Mouse (Mus musculus) embryonic facial prominence, embryonic 15.5 days (tissue): Measurements from ENCODE around the gene Nup50. TPM values are rescaled to one million over a fixed set of nuclear protein-coding genes. Genes with fewer than 3 reads are reported as not detected.
"Not testable (repeated sequence)": the region's sequence is repeated elsewhere in the genome, so short reads cannot be mapped to it uniquely, and the experiment has no call there.

Experiments
- ATAC-seq: fragments of 200-750 bp; cut with Nextera tagmentation; 2 replicates; pipeline ENCODE4 v1.8.0; 2017; ENCODE audit warnings: low read depth, moderate TSS enrichment; ENCODE audit not compliant: insufficient number of reproducible peaks, low FRiP score, low TSS enrichment
- H3K27ac ChIP-seq: fragments of 300-500 bp; sonication (generic); replicated peaks from 2 replicates; pipeline ENCODE4 v1.5.1; 2015; ENCODE audit warnings: mild to moderate bottlenecking, inconsistent platforms
- H3K27me3 ChIP-seq: fragments of 300-500 bp; sonication (generic); 2 replicates; pipeline ENCODE4 v1.6.1; 2015; ENCODE audit warnings: inconsistent platforms
- H3K36me3 ChIP-seq: fragments of 300-500 bp; sonication (generic); 2 replicates; pipeline ENCODE4 v1.6.1; 2015; ENCODE audit warnings: mild to moderate bottlenecking, inconsistent platforms
- H3K4me1 ChIP-seq: fragments of 300-500 bp; sonication (generic); 2 replicates; pipeline ENCODE4 v1.6.1; 2015; ENCODE audit warnings: inconsistent platforms
- H3K4me2 ChIP-seq: fragments of 300-500 bp; sonication (generic); replicated peaks from 2 replicates; pipeline ENCODE4 v1.6.1; 2015; ENCODE audit warnings: mild to moderate bottlenecking, inconsistent platforms
- H3K4me3 ChIP-seq: fragments of 300-500 bp; sonication (generic); replicated peaks from 2 replicates; pipeline ENCODE4 v1.5.1; 2015; ENCODE audit warnings: mild to moderate bottlenecking, inconsistent platforms
- H3K9ac ChIP-seq: fragments of 300-500 bp; sonication (generic); 2 replicates; pipeline ENCODE4 v1.6.1; 2015; ENCODE audit warnings: inconsistent platforms
- H3K9me3 ChIP-seq: fragments of 300-500 bp; sonication (generic); replicated peaks from 2 replicates; pipeline ENCODE4 v1.6.1; 2016; ENCODE audit warnings: inconsistent platforms
- WGBS: fragments of 180-500 bp; shearing (Covaris S2); methylation state at CpG from one replicate; pipeline ENCODE4 v1.1.7; 2015; 5-methylcytosine and 5-hydroxymethylcytosine counted together
- polyA plus RNA-seq: library from polyadenylated mRNA; unstranded; fragments of >200 nt; fragmentation: Nextera tagmentation; extraction: Ambion mirVana; gene quantifications from 2 replicates; pipeline ENCODE4 v1.2.1, GENCODE M21; 2015

Nup50 gene
- polyA plus RNA-seq, result 30.6 and 32.1 TPM in 2 replicates

DNA sequence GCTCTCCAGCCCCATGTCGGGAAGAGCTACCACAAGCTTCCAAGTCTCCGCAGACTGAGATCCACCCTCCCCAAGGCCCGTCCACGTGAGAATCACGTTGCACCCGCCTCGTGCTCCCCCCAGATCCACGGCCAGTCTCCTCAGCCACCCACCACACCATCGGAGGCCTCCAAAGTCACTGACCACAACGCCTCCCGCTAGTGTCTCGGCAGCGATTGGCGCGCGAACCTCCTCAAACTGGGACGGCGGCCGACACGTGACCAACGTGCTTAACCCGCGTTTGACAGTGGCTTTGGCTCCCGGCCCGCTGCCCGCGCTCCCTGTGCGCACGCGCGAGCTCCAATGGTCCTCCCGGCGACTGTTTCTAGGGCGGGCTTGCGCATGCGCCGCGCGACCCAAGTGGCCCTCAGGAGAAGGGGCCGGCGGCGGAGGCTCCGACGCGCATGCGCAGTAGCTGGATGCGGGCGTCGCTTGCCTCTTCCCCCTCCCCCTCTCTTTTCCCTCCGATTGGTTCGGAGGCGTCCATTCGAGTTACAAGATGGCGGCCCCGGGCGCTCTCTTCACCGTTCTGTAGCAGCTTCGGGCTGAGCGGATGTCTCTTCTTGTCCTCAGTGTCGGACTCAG is at the start of gene Nup50:
Gene Nup50, plus strand, starts transcription at position 528 of the 624 bp plus-strand sequence.
- Histone ChIP-seq H3K4me2 (peak within 1 kb of the TSS; percentile 59), H3K4me3 (peak within 1 kb of the TSS; percentile 96), H3K27me3 (no peaks in the 10 kb centered on the region), H3K27ac (peak within 1 kb of the TSS; percentile 98), H3K36me3 (peaks cover 7% of the 10 kb centered on the region), H3K9ac (peak within 1 kb of the TSS; percentile 98), H3K9me3 (no peaks in the 10 kb centered on the region), H3K4me1 (peaks cover 14% of the 10 kb centered on the region)
- under 1% methylated on average over 60 of the region's 60 CpGs for WGBS
- peak; percentile 94 for ATAC-seq

DNA sequence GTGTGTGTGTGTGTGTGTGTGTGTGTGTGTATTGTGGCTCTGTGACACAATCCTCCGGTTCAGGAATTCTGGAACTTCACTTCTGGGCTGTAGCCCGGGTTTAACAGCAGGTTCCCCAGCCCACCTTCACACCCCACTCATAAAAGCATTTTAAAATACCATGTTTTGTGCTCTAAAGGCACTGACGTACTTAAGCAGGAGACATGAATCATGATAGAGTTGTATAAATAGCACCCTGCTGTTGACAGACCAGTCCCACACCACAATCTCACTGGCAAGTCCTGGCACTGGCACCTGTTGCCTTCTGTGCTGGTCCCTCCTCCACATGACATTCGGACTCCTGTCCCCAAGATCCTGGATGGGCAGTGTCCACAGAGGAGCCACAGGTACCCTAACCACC is 49.3 kb upstream of the Nup50 start:
- Histone ChIP-seq H3K4me2 (no peak overlapping the region), H3K9me3 (no peaks in the 10 kb centered on the region), H3K27me3 (no peaks in the 10 kb centered on the region), H3K27ac (no peak overlapping the region), H3K36me3 (no peaks in the 10 kb centered on the region), H3K4me1 (no peaks in the 10 kb centered on the region), H3K9ac (no peak overlapping the region), H3K4me3 (no peak overlapping the region)
- no peak for ATAC-seq
- 79% methylated on average over 4 of the region's 4 CpGs for WGBS

DNA sequence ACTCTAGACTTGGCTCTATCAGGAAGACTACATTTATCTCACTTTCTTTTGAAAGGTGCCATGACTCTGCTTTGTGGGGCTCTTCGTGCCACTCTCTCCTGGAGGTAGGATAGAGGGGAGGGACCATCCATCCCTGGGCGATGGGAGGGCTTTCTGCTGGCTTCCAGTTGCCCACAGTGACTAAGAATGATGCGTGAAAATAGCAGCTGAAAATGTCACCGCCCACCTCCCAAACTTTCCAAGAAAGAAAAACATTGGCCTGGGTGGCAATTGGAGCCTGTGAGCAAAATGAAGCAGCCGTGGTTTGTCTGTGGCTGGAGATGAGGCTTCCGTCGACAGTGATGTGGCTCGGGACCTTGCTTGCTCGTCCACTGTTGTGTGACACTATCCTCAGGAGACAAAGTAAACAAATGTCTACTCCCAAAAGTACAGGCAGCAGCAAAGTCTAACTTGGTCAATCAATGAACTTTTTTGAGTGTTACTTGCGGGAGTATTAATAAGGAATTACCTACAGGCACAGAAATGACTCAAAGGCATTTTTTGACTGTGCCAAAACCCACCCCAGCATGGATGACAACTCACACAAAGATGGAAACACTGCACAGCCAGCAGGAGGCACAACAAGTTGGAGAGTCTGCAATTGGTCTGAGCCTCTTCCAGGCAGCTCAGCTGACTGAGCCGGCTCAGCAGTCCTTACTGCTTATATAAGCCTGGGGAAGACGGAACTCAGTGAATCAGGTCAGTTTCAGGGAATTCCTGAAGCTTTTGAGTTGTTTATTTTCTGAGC is 46.0 kb upstream of the Nup50 start:
- no peaks in the 10 kb centered on the region for H3K36me3 ChIP-seq
- H3K27ac ChIP-seq, result no peak overlapping the region
- H3K4me2 ChIP-seq, result no peak overlapping the region
- no peaks in the 10 kb centered on the region for H3K27me3 ChIP-seq
- no peak overlapping the region for H3K9ac ChIP-seq
- WGBS, result 76% methylated on average over 12 of the region's 12 CpGs
- ATAC-seq, result no peak
- no peaks in the 10 kb centered on the region for H3K4me1 ChIP-seq
- no peaks in the 10 kb centered on the region for H3K9me3 ChIP-seq
- no peak overlapping the region for H3K4me3 ChIP-seq

DNA sequence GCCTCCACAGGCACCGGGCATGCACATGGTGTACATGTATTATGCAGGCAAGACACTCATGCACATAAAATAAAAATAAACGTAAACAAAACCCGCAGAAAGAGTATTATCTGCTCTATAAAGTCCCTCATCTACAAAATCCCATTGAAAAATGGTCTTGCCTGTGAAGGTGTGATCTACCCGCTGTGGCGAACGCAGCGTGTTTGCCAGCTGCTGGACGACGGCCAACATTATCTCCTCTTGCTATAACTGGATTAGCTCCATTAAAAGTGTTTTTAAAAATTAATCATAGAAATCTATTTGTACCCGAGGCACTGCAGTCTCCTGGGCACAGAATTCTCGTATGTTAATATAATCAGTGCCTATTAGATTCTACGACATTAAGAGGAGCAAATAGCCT is 35.1 kb upstream of the Nup50 start:
- Histone ChIP-seq H3K4me1 (no peaks in the 10 kb centered on the region), H3K4me3 (no peak overlapping the region), H3K27me3 (no peaks in the 10 kb centered on the region), H3K27ac (no peak overlapping the region), H3K36me3 (no peaks in the 10 kb centered on the region), H3K9me3 (no peaks in the 10 kb centered on the region), H3K9ac (no peak overlapping the region), H3K4me2 (no peak overlapping the region)
- ATAC-seq, result no peak
- 74% methylated on average over 12 of the region's 12 CpGs for WGBS

DNA sequence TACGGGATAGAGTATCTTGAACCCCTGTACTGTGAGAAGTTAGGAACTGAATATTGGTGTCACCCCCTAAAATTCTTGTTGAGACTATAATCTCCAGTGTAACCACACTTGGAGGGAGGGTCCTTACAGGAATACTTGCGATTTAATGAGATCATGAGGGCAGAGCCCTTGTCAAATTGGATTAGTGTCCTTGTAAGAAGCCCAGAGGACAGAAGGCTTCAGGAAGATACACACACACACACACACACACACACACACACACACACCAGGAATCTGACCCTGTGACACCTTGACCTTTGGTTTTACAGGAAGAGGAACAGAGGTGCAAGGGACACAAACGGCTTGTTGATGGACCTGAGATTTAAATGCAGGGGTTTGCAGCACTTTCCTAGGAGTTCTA is 32.0 kb upstream of the Nup50 start:
- Histone ChIP-seq H3K27me3 (no peaks in the 10 kb centered on the region), H3K9me3 (no peaks in the 10 kb centered on the region), H3K4me2 (no peak overlapping the region), H3K9ac (no peak overlapping the region), H3K36me3 (no peaks in the 10 kb centered on the region), H3K4me3 (no peak overlapping the region), H3K27ac (no peak overlapping the region), H3K4me1 (no peaks in the 10 kb centered on the region)
- ATAC-seq, result no peak
- 34% methylated on average over 3 of the region's 3 CpGs for WGBS

DNA sequence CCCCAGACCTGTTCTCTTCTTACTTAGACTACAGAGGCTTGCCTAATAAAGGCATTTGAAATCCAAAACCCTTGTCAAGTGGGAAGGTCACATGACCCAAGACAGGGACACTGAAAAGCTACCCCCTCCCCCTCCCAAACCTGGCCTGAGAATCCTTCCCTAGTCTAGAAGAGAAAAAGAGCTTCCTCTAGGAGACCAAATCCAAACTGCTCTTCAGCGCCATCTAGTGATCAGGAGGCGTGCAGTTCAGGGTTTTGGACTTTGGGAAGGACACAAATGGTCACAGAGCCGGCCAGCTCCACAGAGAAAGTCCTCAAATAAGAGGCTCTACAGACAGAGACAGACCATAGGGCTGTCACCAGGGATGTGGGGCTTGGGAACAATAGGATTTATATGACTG is 31.6 kb upstream of the Nup50 start:
- H3K4me2 ChIP-seq, result no peak overlapping the region
- no peaks in the 10 kb centered on the region for H3K9me3 ChIP-seq
- H3K9ac ChIP-seq, result no peak overlapping the region
- ATAC-seq, result no peak
- H3K36me3 ChIP-seq, result no peaks in the 10 kb centered on the region
- no peaks in the 10 kb centered on the region for H3K27me3 ChIP-seq
- no peak overlapping the region for H3K27ac ChIP-seq
- WGBS, result 0% methylated on average over 3 of the region's 3 CpGs
- no peaks in the 10 kb centered on the region for H3K4me1 ChIP-seq
- H3K4me3 ChIP-seq, result no peak overlapping the region

DNA sequence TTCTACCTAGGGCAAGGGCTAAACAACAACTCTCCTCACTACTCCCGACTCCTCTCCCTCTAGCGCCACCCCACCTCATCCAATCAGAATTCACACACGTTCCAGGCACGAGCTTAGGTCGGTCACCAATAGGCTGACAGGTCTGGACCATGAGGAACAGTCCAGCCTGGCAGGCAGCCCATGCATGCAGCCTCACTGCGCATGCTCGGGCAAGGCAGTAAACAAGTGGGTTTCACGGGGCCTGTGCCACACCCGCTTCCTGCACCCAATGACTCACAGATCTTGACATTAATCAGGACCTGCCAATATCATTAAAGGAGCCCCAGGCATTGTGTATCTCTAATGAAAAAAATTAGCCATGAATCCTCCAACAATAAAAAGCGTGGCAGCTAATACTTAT is 27.0 kb upstream of the Nup50 start:
- peaks cover 12% of the 10 kb centered on the region for H3K4me1 ChIP-seq
- not testable (repeated sequence) for H3K4me3 ChIP-seq, H3K4me2 ChIP-seq, H3K27me3 ChIP-seq, ATAC-seq, H3K9me3 ChIP-seq, H3K27ac ChIP-seq, H3K36me3 ChIP-seq, H3K9ac ChIP-seq
- WGBS, result 63% methylated on average over 10 of the region's 10 CpGs

DNA sequence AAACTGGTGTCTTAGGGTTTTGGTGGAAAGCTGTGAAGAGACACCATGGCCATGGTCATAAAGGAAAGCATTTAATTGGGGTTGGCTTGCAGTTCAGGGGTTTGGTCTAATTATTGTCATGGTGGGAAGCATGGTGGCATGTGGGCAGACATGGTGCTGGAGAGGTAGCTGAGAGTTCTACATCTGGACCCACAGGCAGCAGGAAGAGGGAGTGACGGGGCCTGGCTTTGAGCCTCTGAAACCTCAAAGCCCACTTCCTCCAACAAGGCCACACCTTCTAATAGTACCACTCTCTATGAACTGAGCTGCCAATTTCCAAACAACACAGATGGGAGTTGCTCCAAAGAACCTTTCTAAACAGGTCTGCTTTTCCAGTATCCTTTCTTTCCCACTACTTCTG is 26.5 kb upstream of the Nup50 start:
- ATAC-seq, result no peak
- Histone ChIP-seq H3K4me1 (peaks cover 12% of the 10 kb centered on the region), H3K4me3 (no peak overlapping the region), H3K27ac (no peak overlapping the region), H3K9me3 (no peaks in the 10 kb centered on the region), H3K36me3 (no peaks in the 10 kb centered on the region), H3K9ac (no peak overlapping the region), H3K4me2 (no peak overlapping the region), H3K27me3 (no peaks in the 10 kb centered on the region)
- WGBS, result 65% methylated on average over 1 of the region's 1 CpGs

DNA sequence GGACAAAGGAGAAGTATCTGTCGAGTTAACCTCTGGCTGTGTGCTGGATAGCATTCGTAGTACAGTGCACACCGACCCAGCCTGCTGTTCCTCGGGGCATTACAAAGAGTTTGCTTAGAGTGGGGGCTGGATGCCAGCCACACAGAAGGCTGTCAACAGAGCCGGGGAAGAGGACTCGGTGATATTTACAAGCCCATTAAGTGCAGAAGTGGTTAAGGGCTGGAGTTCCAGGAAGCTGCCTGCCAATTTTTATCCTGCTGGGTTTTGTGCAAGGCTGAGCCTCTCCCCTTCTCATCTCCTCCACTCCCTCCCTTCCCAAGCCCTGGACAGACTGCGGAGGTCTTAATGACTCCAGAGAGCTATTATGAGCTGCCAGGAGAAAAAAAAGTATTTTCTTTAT is 25.1 kb upstream of the Nup50 start:
- no peak overlapping the region for H3K27ac ChIP-seq
- no peak overlapping the region for H3K4me2 ChIP-seq
- H3K27me3 ChIP-seq, result no peaks in the 10 kb centered on the region
- no peak overlapping the region for H3K9ac ChIP-seq
- 31% methylated on average over 7 of the region's 7 CpGs for WGBS
- no peak overlapping the region for H3K4me3 ChIP-seq
- no peaks in the 10 kb centered on the region for H3K36me3 ChIP-seq
- no peaks in the 10 kb centered on the region for H3K9me3 ChIP-seq
- no peak for ATAC-seq
- H3K4me1 ChIP-seq, result peaks cover 12% of the 10 kb centered on the region

DNA sequence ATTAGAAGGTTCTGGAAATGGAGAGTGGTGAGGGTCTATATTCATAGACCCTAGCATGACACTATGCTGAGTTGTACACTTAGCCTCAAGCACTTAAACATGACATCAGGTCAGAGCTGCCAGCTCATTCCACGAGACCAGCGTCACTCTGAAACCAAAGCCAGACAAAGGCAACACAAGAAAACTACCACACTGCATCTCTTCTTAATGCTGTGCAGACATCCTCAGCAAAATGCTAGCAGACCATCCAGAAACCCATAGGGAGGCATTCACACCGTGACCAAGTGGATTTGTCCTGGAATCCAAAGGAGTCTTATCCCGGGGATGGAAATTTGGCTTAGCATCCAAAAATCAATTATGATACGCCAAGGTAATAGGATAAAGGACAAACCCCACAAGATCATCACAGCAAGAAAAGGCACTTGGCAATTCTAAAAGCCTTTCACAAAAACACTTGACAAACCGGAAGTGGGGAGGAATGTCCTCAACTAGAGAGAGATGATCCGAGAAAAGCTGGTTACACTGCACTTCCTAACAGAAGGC is 19.3 kb upstream of the Nup50 start:
- no peaks in the 10 kb centered on the region for H3K27me3 ChIP-seq
- H3K36me3 ChIP-seq, result no peaks in the 10 kb centered on the region
- H3K4me2 ChIP-seq, result no peak overlapping the region
- no peak overlapping the region for H3K4me3 ChIP-seq
- H3K27ac ChIP-seq, result no peak overlapping the region
- no peak overlapping the region for H3K9ac ChIP-seq
- H3K4me1 ChIP-seq, result peaks cover 1% of the 10 kb centered on the region; the same call in 1 of the 2 replicates
- no peaks in the 10 kb centered on the region for H3K9me3 ChIP-seq
- ATAC-seq, result peak; percentile 47; the same call in 1 of the 2 replicates
- WGBS, result 28% methylated on average over 7 of the region's 7 CpGs

DNA sequence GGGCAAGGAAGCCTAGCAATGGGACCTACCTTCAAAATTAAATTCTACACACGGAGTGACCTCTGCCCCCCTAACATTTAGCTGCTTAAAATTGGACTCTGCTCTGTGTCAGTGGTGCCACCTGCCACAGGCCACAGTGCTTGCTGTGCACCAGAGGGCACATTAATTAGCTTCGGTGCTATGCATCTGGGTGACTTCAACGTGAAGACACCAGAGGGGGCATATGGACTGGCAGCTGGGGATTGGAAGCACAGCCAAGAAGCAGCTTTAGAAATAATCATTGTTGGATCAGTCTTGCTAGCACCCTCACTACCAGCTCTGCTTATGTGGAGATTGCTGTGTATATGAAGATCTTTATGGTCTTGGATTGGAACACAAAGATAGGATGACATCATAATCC is 10.0 kb upstream of the Nup50 start:
- WGBS, result 87% methylated on average over 3 of the region's 3 CpGs
- no peak for ATAC-seq

More for the DNA sequence above, 10.0 kb upstream of the Nup50 start:
- Histone ChIP-seq H3K4me1 (no peaks in the 10 kb centered on the region), H3K4me3 (no peak overlapping the region), H3K36me3 (no peaks in the 10 kb centered on the region), H3K9ac (no peak overlapping the region), H3K27ac (no peak overlapping the region), H3K4me2 (no peak overlapping the region), H3K9me3 (no peaks in the 10 kb centered on the region; the same call in 1 of the 2 replicates), H3K27me3 (no peaks in the 10 kb centered on the region)
